Mouse (Mus musculus): ENCODE results near the gene Dnah17. TPM values are rescaled to one million over a fixed set of nuclear protein-coding genes. Genes with fewer than 3 reads are reported as not detected.

Dnah17 gene
- polyA plus RNA-seq, 1 experiment from 2014 or later, result 0.29 TPM

DNA sequence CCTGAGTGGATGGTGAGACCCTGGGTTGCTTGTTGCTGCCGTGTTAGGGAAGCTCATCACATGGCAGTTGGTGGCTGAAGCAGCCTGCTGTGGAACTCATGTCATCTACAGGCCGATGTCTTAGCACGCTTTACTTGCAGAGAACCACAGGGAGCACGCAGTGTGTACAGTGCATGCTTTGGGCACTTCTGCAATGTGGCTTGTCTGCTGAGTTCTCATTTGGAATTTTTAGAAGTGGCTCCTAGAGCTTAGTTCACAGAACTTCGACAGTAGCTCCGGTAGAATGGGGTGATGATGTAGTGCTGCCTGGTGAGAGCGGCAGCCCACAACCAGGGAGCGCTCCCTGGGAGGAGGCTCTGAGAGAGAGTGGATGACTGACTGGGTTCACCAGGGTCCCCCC, 121.6 kb downstream of the Dnah17 start:
- H3K36me3 ChIP-seq (ENCODE audit: control insufficient read depth, insufficient read depth, low read length), result peaks cover 16% of the 10 kb centered on the region
- H3K4me2 ChIP-seq (replicated peaks; ENCODE audit: low read depth, low read length), result no peak overlapping the region
- no peaks in the 10 kb centered on the region for H3K9me3 ChIP-seq (ENCODE audit: control insufficient read depth, low read depth, low read length)
- H3K27ac ChIP-seq (ENCODE audit: low read length), result no peak overlapping the region
- H3K27me3 ChIP-seq (ENCODE audit: control insufficient read depth, insufficient read depth, low read length), result no peaks in the 10 kb centered on the region
- 74% methylated on average over 8 of the region's 8 CpGs for WGBS
- ATAC-seq (ENCODE audit: insufficient number of reproducible peaks, insufficient read depth, low FRiP score, low read depth), result no peak
- peaks cover 27% of the 10 kb centered on the region; the same call in 1 of the 2 replicates for H3K4me1 ChIP-seq (ENCODE audit: control insufficient read depth, insufficient read depth, low read length)
- H3K9ac ChIP-seq (replicated peaks; ENCODE audit: low read depth, low read length), result 0 out of 2 replicates have a peak overlapping the region, but pooled peaks have one; percentile 1
- H3K4me3 ChIP-seq (ENCODE audit: low read depth, low read length), result no peak overlapping the region

DNA sequence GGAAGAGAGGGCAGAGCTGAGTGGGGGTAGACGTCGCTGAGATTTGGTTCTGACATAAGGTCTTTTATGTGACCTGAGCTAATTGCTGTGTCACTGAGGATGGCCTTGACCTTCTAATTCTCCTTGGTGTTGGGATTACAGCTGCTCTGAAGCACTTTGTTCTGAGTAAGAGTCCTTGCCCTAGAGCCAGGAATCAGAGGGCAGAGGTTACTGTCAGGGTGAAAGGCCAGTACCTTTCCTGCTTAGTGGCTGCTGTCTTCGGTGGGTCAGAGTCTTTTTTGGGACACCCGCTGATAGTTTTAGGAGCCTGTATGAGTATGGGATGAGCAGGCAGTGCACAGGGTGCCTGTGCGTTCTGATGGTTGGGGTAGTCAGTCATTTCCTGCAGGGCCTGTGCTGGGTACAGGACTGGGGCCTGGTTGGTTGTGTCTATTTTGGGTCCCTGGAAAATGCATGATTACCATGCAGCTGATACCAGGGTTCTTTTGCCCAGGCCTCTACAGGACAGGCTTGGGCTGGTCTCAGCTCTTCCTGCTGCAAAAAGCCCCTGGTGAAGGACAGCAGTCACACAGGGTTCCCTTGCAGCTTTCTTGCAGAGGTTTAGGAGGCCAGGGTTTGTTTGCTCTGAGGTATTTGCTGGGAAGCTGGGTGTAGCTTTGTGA, 122.2 kb downstream of the Dnah17 start:
- H3K4me3 ChIP-seq (ENCODE audit: low read depth, low read length), result no peak overlapping the region
- H3K36me3 ChIP-seq (ENCODE audit: control insufficient read depth, insufficient read depth, low read length), result peaks cover 19% of the 10 kb centered on the region
- no peak overlapping the region for H3K9ac ChIP-seq (replicated peaks; ENCODE audit: low read depth, low read length)
- no peak for ATAC-seq (ENCODE audit: insufficient number of reproducible peaks, insufficient read depth, low FRiP score, low read depth)
- H3K27ac ChIP-seq (ENCODE audit: low read length), result no peak overlapping the region
- H3K4me1 ChIP-seq (ENCODE audit: control insufficient read depth, insufficient read depth, low read length), result peaks cover 27% of the 10 kb centered on the region; the same call in 1 of the 2 replicates
- H3K9me3 ChIP-seq (ENCODE audit: control insufficient read depth, low read depth, low read length), result no peaks in the 10 kb centered on the region
- H3K4me2 ChIP-seq (replicated peaks; ENCODE audit: low read depth, low read length), result no peak overlapping the region
- H3K27me3 ChIP-seq (ENCODE audit: control insufficient read depth, insufficient read depth, low read length), result no peaks in the 10 kb centered on the region
- 66% methylated on average over 5 of the region's 5 CpGs for WGBS

DNA sequence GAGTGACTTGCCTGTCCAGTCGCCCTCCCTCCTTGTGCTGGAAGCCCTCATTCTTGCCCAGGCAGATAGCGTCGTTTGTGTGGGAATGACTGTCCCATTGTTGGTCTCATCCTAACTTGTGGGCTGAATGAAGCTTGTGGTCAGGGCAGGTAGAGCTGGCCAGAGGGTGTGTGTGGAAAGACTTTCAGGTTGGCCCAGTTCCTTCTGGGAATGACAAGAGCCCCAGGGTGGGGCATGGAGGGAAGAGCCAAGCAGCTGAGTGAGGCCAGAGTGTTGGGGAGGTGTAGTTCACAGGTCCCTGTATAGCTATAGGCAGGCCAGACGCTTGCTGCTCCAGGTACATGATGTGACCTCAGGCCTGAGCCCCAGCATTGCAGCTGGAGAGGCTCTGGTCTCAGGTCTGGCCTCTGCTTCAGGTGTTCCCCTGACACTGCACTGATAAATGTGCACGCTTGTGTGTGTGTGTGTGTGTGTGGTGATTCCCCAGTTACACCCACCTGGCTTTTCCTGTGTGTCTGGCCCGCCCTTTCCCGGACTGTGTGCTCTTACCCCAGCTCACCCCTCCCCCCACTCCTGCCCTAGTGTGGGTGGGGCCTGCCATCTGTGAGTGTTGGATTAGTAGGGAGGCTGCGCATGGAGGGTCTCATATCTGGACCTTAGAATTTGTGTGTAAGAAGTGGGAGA, 122.8 kb downstream of the Dnah17 start:
- 44% methylated on average over 8 of the region's 8 CpGs for WGBS
- peaks cover 27% of the 10 kb centered on the region; the same call in 1 of the 2 replicates for H3K4me1 ChIP-seq (ENCODE audit: control insufficient read depth, insufficient read depth, low read length)
- H3K9me3 ChIP-seq (ENCODE audit: control insufficient read depth, low read depth, low read length), result no peaks in the 10 kb centered on the region
- peak overlapping the region; percentile 39; the same call in 1 of the 2 replicates for H3K27ac ChIP-seq (ENCODE audit: low read length)
- no peaks in the 10 kb centered on the region for H3K27me3 ChIP-seq (ENCODE audit: control insufficient read depth, insufficient read depth, low read length)
- no peak overlapping the region for H3K4me3 ChIP-seq (ENCODE audit: low read depth, low read length)
- peak; percentile 46 for ATAC-seq (ENCODE audit: insufficient number of reproducible peaks, insufficient read depth, low FRiP score, low read depth)
- H3K9ac ChIP-seq (replicated peaks; ENCODE audit: low read depth, low read length), result no peak overlapping the region
- H3K4me2 ChIP-seq (replicated peaks; ENCODE audit: low read depth, low read length), result no peak overlapping the region
- H3K36me3 ChIP-seq (ENCODE audit: control insufficient read depth, insufficient read depth, low read length), result peaks cover 24% of the 10 kb centered on the region

DNA sequence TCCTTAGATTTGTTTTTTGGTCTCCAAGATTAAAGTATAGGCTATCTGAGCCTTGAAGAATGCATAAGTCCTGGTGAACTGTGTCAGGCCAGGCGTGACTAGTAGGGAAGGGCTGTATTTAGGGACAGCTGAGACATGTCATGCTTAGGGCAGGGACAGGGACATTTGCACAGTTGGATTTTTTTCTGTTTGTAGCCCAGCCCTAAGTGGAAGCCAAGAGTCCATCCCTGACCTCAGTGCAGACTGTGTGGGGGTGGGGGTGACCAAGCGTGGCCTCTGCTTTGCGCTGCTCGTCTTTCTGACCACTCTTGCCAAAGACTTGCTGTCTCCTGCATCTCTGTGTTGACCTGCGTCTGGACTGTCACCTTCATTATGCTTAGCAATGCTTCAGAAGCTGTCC, 126.2 kb downstream of the Dnah17 start:
- Histone ChIP-seq H3K36me3 (ENCODE audit: control insufficient read depth, insufficient read depth, low read length) (peaks cover 45% of the 10 kb centered on the region), H3K4me2 (replicated peaks; ENCODE audit: low read depth, low read length) (no peak overlapping the region)

DNA sequence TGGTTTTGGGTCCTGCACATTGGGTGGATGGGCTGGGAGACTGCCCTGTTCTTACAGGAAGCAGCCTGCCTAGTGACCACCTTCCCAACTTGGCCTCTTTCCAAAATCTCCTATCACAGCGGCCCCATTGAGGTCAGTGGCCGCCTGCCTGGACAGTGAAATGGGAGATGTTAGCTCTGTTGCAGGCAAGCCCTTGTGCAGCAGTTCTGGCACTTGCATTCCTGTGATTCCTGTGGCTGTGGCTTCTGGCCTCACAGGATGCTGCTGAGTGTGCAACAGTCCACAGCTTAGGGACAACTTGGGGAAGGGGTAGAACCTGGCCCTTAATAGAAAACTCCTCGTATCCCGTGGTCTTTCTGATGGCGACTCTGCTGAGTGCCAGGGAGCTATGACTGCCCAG, 126.7 kb downstream of the Dnah17 start:
- Histone ChIP-seq H3K4me2 (replicated peaks; ENCODE audit: low read depth, low read length) (no peak overlapping the region), H3K27ac (ENCODE audit: low read length) (no peak overlapping the region), H3K27me3 (ENCODE audit: control insufficient read depth, insufficient read depth, low read length) (no peaks in the 10 kb centered on the region), H3K4me1 (ENCODE audit: control insufficient read depth, insufficient read depth, low read length) (peaks cover 22% of the 10 kb centered on the region), H3K9me3 (ENCODE audit: control insufficient read depth, low read depth, low read length) (no peaks in the 10 kb centered on the region), H3K9ac (replicated peaks; ENCODE audit: low read depth, low read length) (no peak overlapping the region), H3K4me3 (ENCODE audit: low read depth, low read length) (no peak overlapping the region), H3K36me3 (ENCODE audit: control insufficient read depth, insufficient read depth, low read length) (peaks cover 45% of the 10 kb centered on the region)
- 66% methylated on average over 5 of the region's 5 CpGs for WGBS
- ATAC-seq (ENCODE audit: insufficient number of reproducible peaks, insufficient read depth, low FRiP score, low read depth), result no peak

More for the DNA sequence above, 126.2 kb downstream of the Dnah17 start:
- no peaks in the 10 kb centered on the region for H3K27me3 ChIP-seq (ENCODE audit: control insufficient read depth, insufficient read depth, low read length)
- no peak overlapping the region for H3K4me3 ChIP-seq (ENCODE audit: low read depth, low read length)
- no peak overlapping the region for H3K27ac ChIP-seq (ENCODE audit: low read length)
- 80% methylated on average over 5 of the region's 5 CpGs for WGBS
- H3K4me1 ChIP-seq (ENCODE audit: control insufficient read depth, insufficient read depth, low read length), result peaks cover 23% of the 10 kb centered on the region
- ATAC-seq (ENCODE audit: insufficient number of reproducible peaks, insufficient read depth, low FRiP score, low read depth), result no peak
- no peaks in the 10 kb centered on the region for H3K9me3 ChIP-seq (ENCODE audit: control insufficient read depth, low read depth, low read length)
- no peak overlapping the region for H3K9ac ChIP-seq (replicated peaks; ENCODE audit: low read depth, low read length)

DNA sequence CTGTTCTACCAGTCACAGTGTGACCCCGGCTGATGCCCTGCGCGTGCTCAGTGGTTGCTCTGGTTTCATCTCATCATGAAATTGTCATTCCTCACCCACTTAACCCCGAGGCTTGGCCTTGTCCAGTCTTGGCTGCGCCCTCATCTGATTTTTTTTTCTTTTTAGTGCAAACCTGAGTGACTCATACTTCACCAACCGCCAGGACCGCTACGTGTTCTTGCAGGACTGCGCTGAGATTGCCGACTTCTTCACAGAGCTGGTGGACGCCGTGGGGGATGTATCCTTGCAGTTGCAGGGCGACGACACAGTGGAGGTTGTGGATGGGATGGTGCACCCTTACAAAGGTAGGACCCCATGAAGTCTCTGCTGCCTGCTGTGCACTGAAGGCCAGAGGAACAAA, 127.3 kb downstream of the Dnah17 start:
- Histone ChIP-seq H3K27ac (ENCODE audit: low read length) (no peak overlapping the region), H3K36me3 (ENCODE audit: control insufficient read depth, insufficient read depth, low read length) (peaks cover 45% of the 10 kb centered on the region), H3K4me3 (ENCODE audit: low read depth, low read length) (no peak overlapping the region), H3K9me3 (ENCODE audit: control insufficient read depth, low read depth, low read length) (no peaks in the 10 kb centered on the region), H3K9ac (replicated peaks; ENCODE audit: low read depth, low read length) (no peak overlapping the region), H3K4me1 (ENCODE audit: control insufficient read depth, insufficient read depth, low read length) (peaks cover 16% of the 10 kb centered on the region), H3K27me3 (ENCODE audit: control insufficient read depth, insufficient read depth, low read length) (no peaks in the 10 kb centered on the region), H3K4me2 (replicated peaks; ENCODE audit: low read depth, low read length) (no peak overlapping the region)
- no peak for ATAC-seq (ENCODE audit: insufficient number of reproducible peaks, insufficient read depth, low FRiP score, low read depth)
- WGBS, result 88% methylated on average over 14 of the region's 14 CpGs

DNA sequence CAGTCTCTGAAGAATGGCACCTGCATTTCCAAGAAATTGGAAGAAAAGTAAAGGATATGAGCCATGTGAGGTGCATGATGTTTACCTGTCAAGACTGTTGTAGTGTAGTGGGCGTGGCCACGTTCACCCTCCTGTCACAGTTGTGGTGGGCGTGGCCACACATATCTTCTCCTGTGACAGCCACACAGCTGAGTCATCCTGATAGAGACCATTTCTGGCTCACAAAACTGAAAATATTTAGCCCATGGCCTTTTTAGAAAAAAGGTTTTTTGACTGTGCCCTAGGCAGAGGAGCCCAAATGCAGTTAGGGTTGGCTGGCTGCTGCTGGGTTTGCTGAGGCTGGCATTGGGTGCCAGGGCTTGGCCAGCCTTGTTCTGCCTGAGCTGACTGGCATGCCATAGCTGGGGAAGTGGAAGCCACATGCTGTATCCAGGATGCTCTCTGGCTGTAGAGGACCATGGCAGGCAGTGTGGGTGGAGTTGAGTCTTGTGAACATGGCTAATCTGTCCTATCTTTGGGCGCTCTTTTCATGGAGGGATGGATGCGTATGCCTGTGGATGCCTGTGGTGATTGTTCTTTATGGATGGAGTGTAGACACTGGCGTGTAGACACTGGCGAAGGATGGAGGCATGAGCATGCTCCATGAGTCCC, 129.7 kb downstream of the Dnah17 start:
- Histone ChIP-seq H3K4me2 (replicated peaks; ENCODE audit: low read depth, low read length) (no peak overlapping the region), H3K27ac (ENCODE audit: low read length) (no peak overlapping the region), H3K36me3 (ENCODE audit: control insufficient read depth, insufficient read depth, low read length) (peaks cover 39% of the 10 kb centered on the region), H3K27me3 (ENCODE audit: control insufficient read depth, insufficient read depth, low read length) (no peaks in the 10 kb centered on the region), H3K9ac (replicated peaks; ENCODE audit: low read depth, low read length) (no peak overlapping the region), H3K4me1 (ENCODE audit: control insufficient read depth, insufficient read depth, low read length) (peaks cover 6% of the 10 kb centered on the region; the same call in 1 of the 2 replicates), H3K4me3 (ENCODE audit: low read depth, low read length) (no peak overlapping the region), H3K9me3 (ENCODE audit: control insufficient read depth, low read depth, low read length) (no peaks in the 10 kb centered on the region)
- no peak for ATAC-seq (ENCODE audit: insufficient number of reproducible peaks, insufficient read depth, low FRiP score, low read depth)
- 83% methylated on average over 7 of the region's 7 CpGs for WGBS

DNA sequence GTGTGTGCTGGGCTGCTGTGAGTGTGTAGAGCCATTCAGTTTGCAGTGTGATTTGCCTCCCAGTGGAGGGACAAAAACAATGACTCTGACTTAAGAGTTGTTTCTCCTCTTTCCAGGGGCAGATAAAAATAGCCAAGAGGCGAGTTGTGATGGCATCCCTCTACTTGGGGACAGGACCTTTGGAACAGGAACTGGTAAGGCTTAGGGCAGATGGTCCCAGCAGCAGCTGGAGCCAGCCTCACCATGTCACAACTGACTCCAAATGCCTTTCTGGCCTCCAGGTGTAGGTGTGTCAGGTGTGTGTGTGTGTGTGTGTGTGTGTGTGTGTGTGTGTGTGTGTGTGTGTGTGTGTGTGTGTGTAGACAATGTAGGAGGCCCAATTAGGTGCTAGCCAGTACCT, 130.4 kb downstream of the Dnah17 start:
- peaks cover 9% of the 10 kb centered on the region for H3K4me1 ChIP-seq (ENCODE audit: control insufficient read depth, insufficient read depth, low read length)
- 56% methylated on average over 1 of the region's 1 CpGs for WGBS
- H3K9me3 ChIP-seq (ENCODE audit: control insufficient read depth, low read depth, low read length), result no peaks in the 10 kb centered on the region
- no peak overlapping the region for H3K4me2 ChIP-seq (replicated peaks; ENCODE audit: low read depth, low read length)
- no peaks in the 10 kb centered on the region for H3K27me3 ChIP-seq (ENCODE audit: control insufficient read depth, insufficient read depth, low read length)
- H3K4me3 ChIP-seq (ENCODE audit: low read depth, low read length), result no peak overlapping the region
- H3K27ac ChIP-seq (ENCODE audit: low read length), result no peak overlapping the region
- no peak for ATAC-seq (ENCODE audit: insufficient number of reproducible peaks, insufficient read depth, low FRiP score, low read depth)
- no peak overlapping the region for H3K9ac ChIP-seq (replicated peaks; ENCODE audit: low read depth, low read length)
- H3K36me3 ChIP-seq (ENCODE audit: control insufficient read depth, insufficient read depth, low read length), result peaks cover 34% of the 10 kb centered on the region
